Mouse (Mus musculus) hematopoietic stem cell, adult 5-6 weeks (primary cell): ENCODE measurements around the gene Yipf1. TPM values are rescaled to one million over a fixed set of nuclear protein-coding genes. Genes with fewer than 3 reads are reported as not detected.
"Not testable (repeated sequence)": the region's sequence is repeated elsewhere in the genome, so short reads cannot be mapped to it uniquely, and the experiment has no call there.

Experiments
- ATAC-seq, 2 experiments: fragments of 125-278 bp in 1 of 2; replicated peaks in 1 of 2; 2 replicates each; pipeline ENCODE4 v1.8.0; 2016 to 2017; ENCODE audit warnings: inconsistent platforms in 2 of 2, mild to moderate bottlenecking in 2 of 2, moderate number of reproducible peaks in 2 of 2, low read depth in 1 of 2, moderate TSS enrichment in 1 of 2; ENCODE audit not compliant: low FRiP score in 2 of 2, poor library complexity in 2 of 2, severe bottlenecking in 2 of 2, insufficient read depth in 1 of 2, low TSS enrichment in 1 of 2
- total RNA-seq: library from RNA; stranded (forward); fragments of 172-1452, 232-1000 nt; gene quantifications from 2 replicates; pipeline ENCODE4 v1.2.3, GENCODE M21; 2017

Gene Yipf1
- total RNA-seq, 1 experiment from 2014 or later: 33.2 TPM

- ATAC-seq: not testable (repeated sequence)
Measured at GRCm38 (mm10) chr4:107357172-107357571, 43.0 kb downstream of the Yipf1 start.

GRCm38 (mm10) chr4:107358460-107358859 is 44.3 kb downstream of the Yipf1 start:
- no peak for ATAC-seq

GRCm38 (mm10) chr4:107360457-107361145 is 46.4 kb downstream of the Yipf1 start:
- ATAC-seq: no peak

GRCm38 (mm10) chr4:107362755-107363154 is 48.6 kb downstream of the Yipf1 start:
- ATAC-seq: no peak

GRCm38 (mm10) chr4:107363573-107363972 is 49.4 kb downstream of the Yipf1 start:
- ATAC-seq: no peak

- peak; percentile 57 to 78 for ATAC-seq
Measured at GRCm38 (mm10) chr4:107364190-107364639, 50.1 kb downstream of the Yipf1 start.

GRCm38 (mm10) chr4:107366408-107366807 is 52.2 kb downstream of the Yipf1 start:
- ATAC-seq: not testable (repeated sequence)

GRCm38 (mm10) chr4:107367567-107368314 is 53.6 kb downstream of the Yipf1 start, which contains the start of gene Ndc1:
Gene Ndc1 (plus strand): TSS chr4:107367784.
- ATAC-seq: peak; percentile 90 to 95

GRCm38 (mm10) chr4:107372304-107372703 is 58.1 kb downstream of the Yipf1 start:
- no peak for ATAC-seq

GRCm38 (mm10) chr4:107374677-107375076 is 60.5 kb downstream of the Yipf1 start:
- ATAC-seq: no peak

GRCm38 (mm10) chr4:107378954-107379353 is 64.8 kb downstream of the Yipf1 start:
- ATAC-seq: no peak

GRCm38 (mm10) chr4:107380871-107381270 is 66.7 kb downstream of the Yipf1 start:
- ATAC-seq: no peak

- no peak for ATAC-seq
Measured at GRCm38 (mm10) chr4:107387038-107387437, 72.9 kb downstream of the Yipf1 start.

GRCm38 (mm10) chr4:107387465-107387864 is 73.3 kb downstream of the Yipf1 start:
- ATAC-seq: no peak

- ATAC-seq: no peak
Measured at GRCm38 (mm10) chr4:107388291-107388690, 74.1 kb downstream of the Yipf1 start.

- no peak for ATAC-seq
Measured at GRCm38 (mm10) chr4:107389345-107389744, 75.2 kb downstream of the Yipf1 start.

GRCm38 (mm10) chr4:107393771-107394170 is 79.6 kb downstream of the Yipf1 start:
- no peak for ATAC-seq
